Mouse (Mus musculus) midbrain, embryonic 11.5 days (tissue): ENCODE data around the gene Cntf. TPM values are rescaled to one million over a fixed set of nuclear protein-coding genes. Genes with fewer than 3 reads are reported as not detected.

ENCODE experiments used
- ATAC-seq: fragments of 200-750 bp; cut with Nextera tagmentation; 2 replicates; pipeline ENCODE4 v1.8.0; 2017; ENCODE audit warnings: moderate TSS enrichment, moderate library complexity; ENCODE audit not compliant: low FRiP score
- DNase-seq: peaks from one replicate; pipeline ENCODE4 v3.0.0; 2015; ENCODE audit warnings: low spot score; ENCODE audit errors: missing footprints
- H3K27ac ChIP-seq: fragments of 300-500 bp; sonication (generic); 2 replicates; pipeline ENCODE4 v1.5.1; 2014; ENCODE audit warnings: low read depth, low read length
- H3K27me3 ChIP-seq: fragments of 300-500 bp; sonication (generic); 2 replicates; pipeline ENCODE4 v1.6.1; 2014; ENCODE audit warnings: mild to moderate bottlenecking, low read length, moderate library complexity, mixed read lengths; ENCODE audit not compliant: control insufficient read depth, insufficient read depth
- H3K36me3 ChIP-seq: fragments of 300-500 bp; sonication (generic); 2 replicates; pipeline ENCODE4 v1.6.1; 2014; ENCODE audit warnings: mild to moderate bottlenecking, low read length, moderate library complexity, mixed read lengths; ENCODE audit not compliant: control insufficient read depth, insufficient read depth
- H3K4me1 ChIP-seq: fragments of 300-500 bp; sonication (generic); 2 replicates; pipeline ENCODE4 v1.6.1; 2014; ENCODE audit warnings: low read length; ENCODE audit not compliant: control insufficient read depth, insufficient read depth
- H3K4me2 ChIP-seq: fragments of 300-500 bp; sonication (generic); 2 replicates; pipeline ENCODE4 v1.6.1; 2014; ENCODE audit warnings: mild to moderate bottlenecking, moderate library complexity
- H3K4me3 ChIP-seq: fragments of 300-500 bp; sonication (generic); 2 replicates; pipeline ENCODE4 v1.5.1; 2014; ENCODE audit warnings: low read depth, low read length
- H3K9ac ChIP-seq: fragments of 300-500 bp; sonication (generic); 2 replicates; pipeline ENCODE4 v1.6.1; 2014; ENCODE audit warnings: low read length
- H3K9me3 ChIP-seq: fragments of 300-500 bp; sonication (generic); 2 replicates; pipeline ENCODE4 v1.6.1; 2016; ENCODE audit warnings: low read length; ENCODE audit not compliant: control insufficient read depth
- WGBS: fragments of 180-500 bp; shearing (Covaris S2); extraction: QIAGEN DNeasy Blood & Tissue Kit; methylation state at CpG from one replicate; pipeline ENCODE4 v1.1.7; 2014; 5-methylcytosine and 5-hydroxymethylcytosine counted together
- polyA plus RNA-seq: library from polyadenylated mRNA; unstranded; fragments of >200 nt; fragmentation: Nextera tagmentation; extraction: Ambion mirVana; gene quantifications from 2 replicates; pipeline ENCODE4 v1.2.1, GENCODE M21; 2014

Cntf gene
- polyA plus RNA-seq, 1 experiment from 2014 or later = 0.36 TPM

GRCm38 (mm10) chr19:12799081-12799480, 33.6 kb upstream of the Cntf start:
- Histone ChIP-seq H3K4me2 (no peak overlapping the region), H3K9me3 (no peaks in the 10 kb centered on the region), H3K4me1 (no peaks in the 10 kb centered on the region)

DNA sequence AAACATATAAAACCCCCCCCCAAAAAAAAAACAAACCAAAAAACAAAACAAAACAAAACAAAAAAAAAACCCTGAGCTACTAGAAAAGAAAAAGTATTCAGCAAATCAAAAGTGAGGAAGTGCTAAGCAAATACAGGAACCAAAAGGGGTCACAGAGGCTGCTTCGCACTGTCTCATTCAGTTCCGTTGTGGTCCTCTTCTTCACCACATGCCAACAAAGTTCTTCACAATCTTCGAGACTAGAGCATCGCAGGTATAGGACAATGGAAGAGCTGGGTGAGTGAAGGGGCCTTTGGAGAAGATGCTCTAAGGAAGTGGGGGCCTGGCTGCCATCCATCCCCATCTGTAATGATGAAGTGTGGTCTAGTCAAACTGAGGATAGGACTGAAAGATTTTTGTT, 33.0 kb upstream of the Cntf start:
- DNase-seq = no peak
- Histone ChIP-seq H3K9me3 (no peaks in the 10 kb centered on the region), H3K27ac (no peak overlapping the region), H3K4me3 (no peak overlapping the region), H3K27me3 (no peaks in the 10 kb centered on the region), H3K9ac (no peak overlapping the region), H3K4me1 (no peaks in the 10 kb centered on the region), H3K4me2 (no peak overlapping the region), H3K36me3 (no peaks in the 10 kb centered on the region)
- 85% methylated on average over 4 of the region's 4 CpGs for WGBS
- ATAC-seq = no peak

More at GRCm38 (mm10) chr19:12799081-12799480, 33.6 kb upstream of the Cntf start:
- Histone ChIP-seq H3K36me3 (no peaks in the 10 kb centered on the region), H3K27me3 (no peaks in the 10 kb centered on the region), H3K9ac (no peak overlapping the region), H3K4me3 (no peak overlapping the region), H3K27ac (no peak overlapping the region)
- DNase-seq (no peak), ATAC-seq (no peak)
- WGBS = 89% methylated on average over 3 of the region's 3 CpGs

- peak overlapping the region; percentile 95 for H3K9ac ChIP-seq
These were observed 31.6 kb upstream of the Cntf start for GRCm38 (mm10) chr19:12797071-12797470.

DNA sequence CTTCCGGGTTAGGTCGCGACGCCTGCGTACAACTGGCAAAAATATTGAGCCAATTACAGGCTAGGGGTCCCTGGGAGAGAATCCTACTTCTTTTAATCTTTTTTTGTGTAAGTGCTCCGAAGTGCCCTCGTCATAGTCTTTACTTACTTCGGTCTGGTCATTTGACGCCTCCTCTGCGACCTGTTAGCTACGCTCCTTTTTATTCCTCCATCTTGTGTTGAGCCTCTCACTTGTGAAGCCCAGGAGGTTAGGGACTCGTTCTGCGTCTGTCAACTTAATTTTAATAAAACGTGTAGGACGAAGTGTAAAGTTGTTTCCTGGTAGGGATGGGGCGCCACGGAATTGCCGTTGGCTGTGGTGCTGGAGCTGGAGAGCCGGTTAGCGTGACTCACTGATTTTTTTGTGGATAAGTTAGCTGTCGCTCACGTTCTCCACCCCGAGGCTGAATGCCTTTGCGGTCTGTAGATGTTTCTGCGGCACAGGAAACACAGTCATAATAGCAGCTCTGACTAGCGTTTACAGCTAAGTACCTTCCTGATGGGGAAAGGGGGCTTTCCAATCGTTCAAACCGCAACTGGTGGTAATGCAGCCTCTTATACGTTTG, 31.0 kb upstream of the Cntf start:
- peak; percentile 3 for ATAC-seq
- WGBS = under 1% methylated on average over 29 of the region's 29 CpGs
- Histone ChIP-seq H3K4me2 (peak overlapping the region; percentile 57), H3K27ac (peak overlapping the region; percentile 100), H3K27me3 (no peaks in the 10 kb centered on the region), H3K36me3 (no peaks in the 10 kb centered on the region), H3K4me3 (peak overlapping the region; percentile 97), H3K9ac (peak overlapping the region; percentile 95), H3K9me3 (no peaks in the 10 kb centered on the region), H3K4me1 (peaks cover 7% of the 10 kb centered on the region; the same call in 1 of the 2 replicates)
- DNase-seq = peak; percentile 98

More at GRCm38 (mm10) chr19:12797071-12797470, 31.6 kb upstream of the Cntf start:
- Histone ChIP-seq H3K9me3 (no peaks in the 10 kb centered on the region), H3K27ac (peak overlapping the region; percentile 100), H3K4me3 (peak overlapping the region; percentile 97), H3K36me3 (no peaks in the 10 kb centered on the region), H3K4me1 (peaks cover 4% of the 10 kb centered on the region; the same call in 1 of the 2 replicates), H3K27me3 (no peaks in the 10 kb centered on the region), H3K4me2 (peak overlapping the region; percentile 57)
- no peak for ATAC-seq
- no peak for DNase-seq
- under 1% methylated on average over 7 of the region's 7 CpGs for WGBS

GRCm38 (mm10) chr19:12795511-12796327, 30.3 kb upstream of the Cntf start, which contains the start of the genes Zfp91 and Lpxn:
Zfp91 (minus strand) TSS chr19:12796126.
Lpxn (plus strand) TSS chr19:12796193.
- DNase-seq (peak; percentile 99), ATAC-seq (peak; percentile 94)
- Histone ChIP-seq H3K9me3 (no peaks in the 10 kb centered on the region), H3K36me3 (no peaks in the 10 kb centered on the region), H3K4me2 (peak within 1 kb of the TSS; percentile 62), H3K4me3 (peak within 1 kb of the TSS; percentile 97), H3K9ac (peak within 1 kb of the TSS; percentile 98), H3K27ac (peak within 1 kb of the TSS; percentile 100), H3K27me3 (no peaks in the 10 kb centered on the region), H3K4me1 (peaks cover 10% of the 10 kb centered on the region; the same call in 1 of the 2 replicates)
- WGBS = under 1% methylated on average over 63 of the region's 76 CpGs

DNA sequence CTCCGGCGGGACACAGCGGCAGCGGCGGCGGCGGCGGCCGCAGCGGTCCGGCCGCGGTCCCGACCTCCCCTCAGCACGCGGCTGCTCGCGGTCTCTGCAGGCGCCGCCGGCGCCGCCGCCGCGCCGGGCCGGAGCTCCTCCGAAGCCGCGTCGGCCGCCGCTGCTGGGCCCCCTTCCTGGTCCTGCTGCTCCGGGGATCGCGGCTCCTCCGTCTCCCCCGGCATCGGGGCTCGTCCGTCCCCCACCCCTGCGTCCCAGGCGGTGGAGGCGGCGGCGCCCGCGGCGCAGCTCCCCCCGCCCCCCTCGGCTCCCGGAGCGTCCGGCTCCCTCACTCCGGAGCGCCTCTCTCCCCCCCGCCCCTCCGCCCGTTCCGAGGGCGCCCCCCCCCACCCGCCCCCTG, 29.7 kb upstream of the Cntf start:
- H3K27ac ChIP-seq = peak overlapping the region; percentile 99
- H3K27me3 ChIP-seq = no peaks in the 10 kb centered on the region
- 0% methylated on average over 2 of the region's 63 CpGs for WGBS
- H3K9me3 ChIP-seq = no peaks in the 10 kb centered on the region
- peak overlapping the region; percentile 97 for H3K4me3 ChIP-seq
- peak overlapping the region; percentile 98 for H3K9ac ChIP-seq
- H3K4me1 ChIP-seq = peaks cover 10% of the 10 kb centered on the region; the same call in 1 of the 2 replicates
- peak; percentile 95 for DNase-seq
- no peaks in the 10 kb centered on the region for H3K36me3 ChIP-seq
- peak; percentile 53 for ATAC-seq
- peak overlapping the region; percentile 62 for H3K4me2 ChIP-seq

DNA sequence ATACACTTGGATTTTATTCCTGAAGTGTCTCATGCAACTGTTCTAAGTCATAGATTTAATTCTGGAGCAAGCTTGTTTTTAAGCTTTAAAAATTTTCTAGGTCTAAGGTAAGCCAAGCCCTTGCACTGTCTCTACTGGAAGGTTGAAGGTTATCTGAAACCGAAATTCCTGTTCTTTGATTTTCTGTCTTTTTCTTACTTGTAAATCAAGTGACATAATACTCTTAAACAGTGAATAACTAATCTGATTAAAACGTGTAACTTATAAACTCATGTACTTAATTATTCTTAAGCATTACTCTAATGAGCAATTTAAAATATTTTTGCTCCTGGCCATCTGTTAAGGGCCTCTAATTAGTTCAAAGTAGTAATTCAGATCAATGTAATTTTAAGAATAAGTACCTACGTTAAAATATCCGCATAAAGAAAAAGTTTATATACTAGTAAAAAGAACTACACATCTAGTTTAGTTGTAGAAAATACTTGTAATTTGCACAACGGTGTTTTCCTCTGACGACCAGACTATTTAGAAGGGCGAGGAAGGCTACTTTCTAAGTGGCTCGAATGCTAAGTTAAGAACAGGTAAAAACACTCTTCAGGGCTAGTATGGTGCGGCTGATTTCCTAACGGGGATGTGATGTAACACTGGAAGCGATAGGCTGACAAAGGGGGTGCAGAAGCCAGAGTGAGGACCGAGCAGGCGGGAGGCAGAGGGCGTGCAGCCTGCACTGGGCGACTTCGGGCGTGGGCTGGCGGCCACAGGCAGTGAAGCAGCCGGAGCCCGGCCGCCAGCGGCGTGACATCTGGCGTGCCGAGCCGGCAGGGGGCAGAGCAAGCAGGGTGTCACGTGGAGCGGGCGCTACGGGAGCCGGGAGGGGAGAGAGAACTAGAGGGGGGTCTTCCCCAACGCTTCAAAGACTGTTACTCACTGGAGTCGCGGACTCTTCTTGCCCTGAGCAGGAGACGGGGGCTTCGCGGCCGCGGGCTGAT, 28.9 kb upstream of the Cntf start:
- Histone ChIP-seq H3K4me1 (peaks cover 10% of the 10 kb centered on the region; the same call in 1 of the 2 replicates), H3K27me3 (no peaks in the 10 kb centered on the region), H3K27ac (peak overlapping the region; percentile 99), H3K36me3 (no peaks in the 10 kb centered on the region), H3K9ac (peak overlapping the region; percentile 98), H3K4me2 (peak overlapping the region; percentile 62), H3K4me3 (peak overlapping the region; percentile 97), H3K9me3 (no peaks in the 10 kb centered on the region)
- WGBS = 2% methylated on average over 38 of the region's 39 CpGs
- peak; percentile 97 for DNase-seq
- peak; percentile 71 for ATAC-seq

DNA sequence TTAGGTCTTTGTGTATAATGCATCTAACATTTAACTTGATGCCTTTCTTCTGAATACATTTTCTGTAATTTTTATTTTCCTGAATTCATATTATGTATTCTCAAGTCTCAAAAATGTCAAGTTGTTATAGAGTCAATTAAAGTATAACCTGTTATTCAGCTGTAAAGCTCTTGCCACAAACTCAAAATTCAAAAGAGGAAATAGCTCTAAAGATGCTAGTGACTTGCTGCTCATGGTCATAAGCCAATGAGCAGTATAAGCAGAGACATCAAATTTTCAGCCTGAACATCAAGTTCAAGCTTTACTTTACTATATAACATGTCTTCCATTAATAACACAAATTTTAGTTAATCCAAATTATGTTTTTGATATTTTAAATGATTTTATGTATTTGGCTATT, 26.9 kb upstream of the Cntf start:
- H3K36me3 ChIP-seq = no peaks in the 10 kb centered on the region
- no peaks in the 10 kb centered on the region for H3K9me3 ChIP-seq
- no peaks in the 10 kb centered on the region for H3K27me3 ChIP-seq
- peaks cover 10% of the 10 kb centered on the region; the same call in 1 of the 2 replicates for H3K4me1 ChIP-seq
- H3K4me3 ChIP-seq = no peak overlapping the region
- no peak overlapping the region for H3K4me2 ChIP-seq
- DNase-seq (peak; percentile 39), ATAC-seq (no peak)
- no peak overlapping the region for H3K27ac ChIP-seq
- H3K9ac ChIP-seq = no peak overlapping the region
